In the genomic region with DNA sequence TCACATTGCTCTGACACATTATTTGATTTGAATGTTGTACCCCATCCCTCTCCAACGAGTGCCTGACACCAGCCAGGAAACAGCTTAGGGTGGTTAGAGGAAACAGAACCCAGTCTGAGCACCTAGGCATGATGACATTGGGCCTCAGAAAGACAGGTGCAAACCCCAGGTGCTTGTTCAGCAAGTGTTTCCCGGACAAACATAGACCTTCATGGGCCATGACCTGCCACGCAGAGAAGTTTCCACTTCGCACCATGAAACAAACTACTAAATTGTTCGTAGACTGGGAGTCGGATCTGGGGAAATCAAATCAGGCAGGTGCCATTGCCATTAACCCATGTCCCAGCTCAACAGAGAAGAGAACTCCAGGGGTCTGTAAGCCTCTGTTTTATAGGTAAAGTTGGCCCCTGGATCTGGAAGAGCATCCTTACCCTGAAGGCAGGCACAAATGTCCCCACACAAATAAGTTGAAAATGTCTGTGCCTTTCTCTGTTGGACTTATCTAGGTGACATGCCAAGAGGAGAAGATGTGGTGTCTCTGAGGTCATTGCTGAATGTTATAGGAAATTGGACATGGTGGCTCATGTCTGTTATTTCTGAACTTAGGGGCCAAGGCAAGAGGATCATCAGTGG, we compare ENCODE assay signal across 32 mouse cellular contexts.
"Had no signal": no experiment of that assay in that cellular context is flagged by ENCODE, and none has a peak within 500 bp of the region (broad histone marks: within the 10 kb centered on the region; RNA-seq: fewer than 3 reads in every experiment).

No protein-coding gene starts in this region.

- H3K4me1 ChIP-seq: heart, embryonic 10.5 days; heart, embryonic 12.5 days; heart, embryonic 13.5 days; heart, embryonic 15.5 days; hindbrain, embryonic 10.5 days; hindbrain, embryonic 12.5 days; hindbrain, embryonic 13.5 days; hindbrain, embryonic 15.5 days; intestine, embryonic 15.5 days; kidney, embryonic 15.5 days had no signal

- H3K36me3 ChIP-seq: heart, embryonic 10.5 days; heart, embryonic 12.5 days; heart, embryonic 13.5 days; heart, embryonic 15.5 days; hindbrain, embryonic 10.5 days; hindbrain, embryonic 12.5 days; hindbrain, embryonic 13.5 days; hindbrain, embryonic 15.5 days; intestine, embryonic 15.5 days; kidney, embryonic 15.5 days had no signal

- H3K27me3 ChIP-seq: heart, embryonic 12.5 days; heart, embryonic 13.5 days; heart, embryonic 15.5 days; hindbrain, embryonic 12.5 days; hindbrain, embryonic 13.5 days; hindbrain, embryonic 15.5 days; intestine, embryonic 15.5 days; kidney, embryonic 15.5 days had no signal

- H3K4me2 ChIP-seq: heart, embryonic 11.5 days; heart, embryonic 12.5 days; heart, embryonic 13.5 days; heart, embryonic 15.5 days; hindbrain, embryonic 12.5 days; hindbrain, embryonic 13.5 days; hindbrain, embryonic 14.5 days; hindbrain, embryonic 15.5 days; intestine, embryonic 15.5 days; kidney, embryonic 15.5 days had no signal

- H3K9me3 ChIP-seq: heart, embryonic 10.5 days; heart, embryonic 12.5 days; heart, embryonic 13.5 days; heart, embryonic 15.5 days; hindbrain, embryonic 10.5 days; hindbrain, embryonic 12.5 days; hindbrain, embryonic 13.5 days; hindbrain, embryonic 15.5 days; intestine, embryonic 15.5 days; kidney, embryonic 15.5 days had no signal

- DNase-seq: heart, postnatal 10 days; heart, postnatal 14 days; heart, postnatal 36 days; heart, postnatal 4 days; kidney, adult 11 months; kidney, adult 18-20 months; kidney, adult 2 months; kidney, adult 8-10 months; kidney, adult 9 months; kidney, postnatal 10 days; kidney, postnatal 14 days; kidney, postnatal 25 days; kidney, postnatal 36 days; kidney, postnatal 4 days; layer of hippocampus, adult 9-11 months; layer of hippocampus, postnatal 36 days had no signal

- H3K9ac ChIP-seq: heart, embryonic 12.5 days; heart, embryonic 13.5 days; heart, embryonic 15.5 days; hindbrain, embryonic 12.5 days; hindbrain, embryonic 13.5 days; hindbrain, embryonic 14.5 days; hindbrain, embryonic 15.5 days; intestine, embryonic 15.5 days; kidney, embryonic 15.5 days had no signal

- H3K27ac ChIP-seq: heart, embryonic 10.5 days; heart, embryonic 13.5 days; heart, embryonic 15.5 days; hindbrain, embryonic 10.5 days; hindbrain, embryonic 12.5 days; hindbrain, embryonic 13.5 days; hindbrain, embryonic 14.5 days; hindbrain, embryonic 15.5 days; hindbrain, postnatal 0 days; intestine, embryonic 15.5 days; kidney, embryonic 15.5 days; kidney, postnatal 0 days; layer of hippocampus, adult 2 months; left cerebral cortex, adult 2 months had no signal

- H3K4me3 ChIP-seq: heart, embryonic 10.5 days; heart, embryonic 12.5 days; heart, embryonic 13.5 days; heart, embryonic 15.5 days; hindbrain, embryonic 10.5 days; hindbrain, embryonic 12.5 days; hindbrain, embryonic 13.5 days; hindbrain, embryonic 15.5 days; intestine, embryonic 15.5 days; kidney, embryonic 15.5 days; layer of hippocampus, adult 2 months; left cerebral cortex, adult 2 months had no signal
